Mouse (Mus musculus) embryonic fibroblast, embryonic 13.5 days (primary cell): Measurements from ENCODE around the gene Klhdc4.

Experiments used
- CTCF ChIP-seq: IDR thresholded peaks from 2 replicates; pipeline ENCODE4 v1.5.1; 2011; ENCODE audit warnings: mild to moderate bottlenecking, control low read depth, low read length, moderate library complexity, borderline replicate concordance; ENCODE audit not compliant: insufficient read depth
- POLR2A ChIP-seq: IDR thresholded peaks from 2 replicates; pipeline ENCODE4 v1.6.1; 2011; ENCODE audit warnings: low read depth, mild to moderate bottlenecking, control low read depth, low read length, moderate library complexity

DNA sequence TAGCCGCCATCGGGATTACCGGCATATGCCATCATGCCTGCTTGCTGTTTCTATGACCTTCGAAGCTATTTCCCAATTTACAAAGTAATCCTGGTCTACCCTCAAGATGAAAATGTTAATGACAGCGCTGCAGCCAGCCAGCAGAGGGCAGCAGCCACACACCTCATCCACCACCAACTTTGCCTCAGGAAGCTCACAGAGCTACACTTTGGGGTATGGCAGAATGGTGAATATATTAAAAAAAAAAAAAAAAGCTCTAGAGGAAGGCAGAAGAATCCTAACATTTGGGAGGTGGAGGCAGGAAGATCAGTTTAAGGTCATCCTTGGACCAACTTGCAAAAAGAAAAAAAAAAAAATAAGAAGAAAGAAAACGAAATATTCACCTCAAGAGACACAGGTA is 20.6 kb upstream of the Klhdc4 start:
- peak; percentile 97 for TF ChIP-seq CTCF
- TF ChIP-seq POLR2A, result no peak
